Mouse (Mus musculus): Measurements from ENCODE around the gene Adora1. TPM values are rescaled to one million over a fixed set of nuclear protein-coding genes. Genes with fewer than 3 reads are reported as not detected.
A peak's percentile ranks its signal among the peaks of the same experiment; 100 is the strongest.

Gene Adora1
- polyA plus RNA-seq, 1 experiment from 2014 or later = 20.5 TPM

GRCm38 (mm10) chr1:134225375-134225774, 9.9 kb downstream of the Adora1 start:
- no peak for ATAC-seq (replicated peaks; ENCODE audit: insufficient number of reproducible peaks, insufficient read depth, low FRiP score, low read depth)

GRCm38 (mm10) chr1:134224649-134225227, 10.5 kb downstream of the Adora1 start:
- ATAC-seq (replicated peaks; ENCODE audit: insufficient number of reproducible peaks, insufficient read depth, low FRiP score, low read depth) = no peak
- no peak overlapping the region for H3K4me2 ChIP-seq
- H3K27me3 ChIP-seq = 0 out of 2 replicates have a peak, but pooled peaks cover 5% of the 10 kb centered on the region
- WGBS = 81% methylated on average over 12 of the region's 12 CpGs
- no peaks in the 10 kb centered on the region for H3K36me3 ChIP-seq
- no peak overlapping the region for H3K4me3 ChIP-seq
- H3K27ac ChIP-seq = no peak overlapping the region
- no peak overlapping the region for H3K9ac ChIP-seq
- peaks cover 41% of the 10 kb centered on the region for H3K4me1 ChIP-seq (replicated peaks)
- no peaks in the 10 kb centered on the region for H3K9me3 ChIP-seq (replicated peaks)

More at GRCm38 (mm10) chr1:134225375-134225774, 9.9 kb downstream of the Adora1 start:
- Histone ChIP-seq H3K4me3 (no peak overlapping the region), H3K4me2 (no peak overlapping the region), H3K4me1 (replicated peaks) (peaks cover 47% of the 10 kb centered on the region), H3K27ac (no peak overlapping the region), H3K36me3 (no peaks in the 10 kb centered on the region), H3K27me3 (0 out of 2 replicates have a peak, but pooled peaks cover 5% of the 10 kb centered on the region), H3K9ac (no peak overlapping the region), H3K9me3 (replicated peaks) (no peaks in the 10 kb centered on the region)
- WGBS = 93% methylated on average over 5 of the region's 5 CpGs

GRCm38 (mm10) chr1:134222122-134223055, 12.8 kb downstream of the Adora1 start:
- Histone ChIP-seq H3K27ac (peak overlapping the region; percentile 86), H3K9me3 (replicated peaks) (no peaks in the 10 kb centered on the region), H3K36me3 (no peaks in the 10 kb centered on the region), H3K4me2 (no peak overlapping the region), H3K9ac (no peak overlapping the region), H3K4me1 (replicated peaks) (peaks cover 40% of the 10 kb centered on the region), H3K4me3 (no peak overlapping the region), H3K27me3 (0 out of 2 replicates have a peak, but pooled peaks cover 5% of the 10 kb centered on the region)
- WGBS = 33% methylated on average over 8 of the region's 8 CpGs
- ATAC-seq (replicated peaks; ENCODE audit: insufficient number of reproducible peaks, insufficient read depth, low FRiP score, low read depth) = peak; percentile 84

GRCm38 (mm10) chr1:134221172-134221571, 14.1 kb downstream of the Adora1 start:
- Histone ChIP-seq H3K9me3 (replicated peaks) (no peaks in the 10 kb centered on the region), H3K27ac (no peak overlapping the region), H3K4me2 (no peak overlapping the region), H3K4me3 (no peak overlapping the region), H3K27me3 (0 out of 2 replicates have a peak, but pooled peaks cover 5% of the 10 kb centered on the region), H3K4me1 (replicated peaks) (peaks cover 38% of the 10 kb centered on the region), H3K9ac (no peak overlapping the region), H3K36me3 (no peaks in the 10 kb centered on the region)
- ATAC-seq (replicated peaks; ENCODE audit: insufficient number of reproducible peaks, insufficient read depth, low FRiP score, low read depth) = no peak
- WGBS = 60% methylated on average over 1 of the region's 1 CpGs

- H3K27ac ChIP-seq = no peak overlapping the region
- H3K4me2 ChIP-seq = no peak overlapping the region
- H3K27me3 ChIP-seq = 0 out of 2 replicates have a peak, but pooled peaks cover 9% of the 10 kb centered on the region
- H3K9me3 ChIP-seq (replicated peaks) = no peaks in the 10 kb centered on the region
- no peak overlapping the region for H3K9ac ChIP-seq
- no peak overlapping the region for H3K4me3 ChIP-seq
- H3K36me3 ChIP-seq = no peaks in the 10 kb centered on the region
- H3K4me1 ChIP-seq (replicated peaks) = peaks cover 44% of the 10 kb centered on the region
- no peak for ATAC-seq (replicated peaks; ENCODE audit: insufficient number of reproducible peaks, insufficient read depth, low FRiP score, low read depth)
- WGBS = 90% methylated on average over 5 of the region's 5 CpGs
Observed at GRCm38 (mm10) chr1:134219608-134220007, 15.6 kb downstream of the Adora1 start.

GRCm38 (mm10) chr1:134217942-134218341, 17.3 kb downstream of the Adora1 start:
- no peaks in the 10 kb centered on the region for H3K36me3 ChIP-seq
- no peak for ATAC-seq (replicated peaks; ENCODE audit: insufficient number of reproducible peaks, insufficient read depth, low FRiP score, low read depth)
- no peak overlapping the region for H3K4me2 ChIP-seq
- H3K4me3 ChIP-seq = no peak overlapping the region
- peaks cover 41% of the 10 kb centered on the region for H3K4me1 ChIP-seq (replicated peaks)
- H3K9ac ChIP-seq = no peak overlapping the region
- H3K27me3 ChIP-seq = 0 out of 2 replicates have a peak, but pooled peaks cover 4% of the 10 kb centered on the region
- H3K27ac ChIP-seq = no peak overlapping the region
- WGBS = 77% methylated on average over 3 of the region's 3 CpGs
- no peaks in the 10 kb centered on the region for H3K9me3 ChIP-seq (replicated peaks)

- ATAC-seq (replicated peaks; ENCODE audit: insufficient number of reproducible peaks, insufficient read depth, low FRiP score, low read depth) = no peak
- no peak overlapping the region for H3K4me2 ChIP-seq
- H3K9ac ChIP-seq = no peak overlapping the region
- H3K4me1 ChIP-seq (replicated peaks) = peaks cover 40% of the 10 kb centered on the region
- H3K4me3 ChIP-seq = no peak overlapping the region
- H3K36me3 ChIP-seq = no peaks in the 10 kb centered on the region
- no peak overlapping the region for H3K27ac ChIP-seq
- 0 out of 2 replicates have a peak, but pooled peaks cover 4% of the 10 kb centered on the region for H3K27me3 ChIP-seq
- 61% methylated on average over 12 of the region's 12 CpGs for WGBS
- no peaks in the 10 kb centered on the region for H3K9me3 ChIP-seq (replicated peaks)
Observed at GRCm38 (mm10) chr1:134217028-134217481, 18.2 kb downstream of the Adora1 start.

- WGBS = 86% methylated on average over 2 of the region's 2 CpGs
- 0 out of 2 replicates have a peak, but pooled peaks cover 4% of the 10 kb centered on the region for H3K27me3 ChIP-seq
- no peak overlapping the region for H3K4me2 ChIP-seq
- H3K36me3 ChIP-seq = no peaks in the 10 kb centered on the region
- H3K27ac ChIP-seq = no peak overlapping the region
- H3K4me3 ChIP-seq = no peak overlapping the region
- H3K9ac ChIP-seq = no peak overlapping the region
- no peaks in the 10 kb centered on the region for H3K9me3 ChIP-seq (replicated peaks)
- H3K4me1 ChIP-seq (replicated peaks) = peaks cover 40% of the 10 kb centered on the region
- no peak for ATAC-seq (replicated peaks; ENCODE audit: insufficient number of reproducible peaks, insufficient read depth, low FRiP score, low read depth)
Observed at GRCm38 (mm10) chr1:134216629-134216971, 18.6 kb downstream of the Adora1 start.

- no peak overlapping the region for H3K4me2 ChIP-seq
- 0 out of 2 replicates have a peak, but pooled peaks cover 4% of the 10 kb centered on the region for H3K27me3 ChIP-seq
- H3K4me3 ChIP-seq = no peak overlapping the region
- H3K36me3 ChIP-seq = no peaks in the 10 kb centered on the region
- no peaks in the 10 kb centered on the region for H3K9me3 ChIP-seq (replicated peaks)
- peaks cover 39% of the 10 kb centered on the region for H3K4me1 ChIP-seq (replicated peaks)
- no peak overlapping the region for H3K27ac ChIP-seq
- 37% methylated on average over 11 of the region's 11 CpGs for WGBS
- no peak for ATAC-seq (replicated peaks; ENCODE audit: insufficient number of reproducible peaks, insufficient read depth, low FRiP score, low read depth)
- H3K9ac ChIP-seq = no peak overlapping the region
Observed at GRCm38 (mm10) chr1:134215751-134216628, 19.2 kb downstream of the Adora1 start.

GRCm38 (mm10) chr1:134215059-134215458, 20.2 kb downstream of the Adora1 start:
- Histone ChIP-seq H3K36me3 (no peaks in the 10 kb centered on the region), H3K9me3 (replicated peaks) (no peaks in the 10 kb centered on the region), H3K4me2 (no peak overlapping the region), H3K4me3 (no peak overlapping the region), H3K9ac (no peak overlapping the region), H3K27me3 (peaks cover 7% of the 10 kb centered on the region; the same call in 1 of the 2 replicates), H3K4me1 (replicated peaks) (peaks cover 44% of the 10 kb centered on the region), H3K27ac (no peak overlapping the region)
- 82% methylated on average over 7 of the region's 7 CpGs for WGBS
- ATAC-seq (replicated peaks; ENCODE audit: insufficient number of reproducible peaks, insufficient read depth, low FRiP score, low read depth) = no peak

Measured in heart, embryonic 15.5 days (tissue).